In genomic region chr9:41586291-41586690, GRCm38 (mm10) we compare ENCODE assay signal across 10 mouse cellular contexts.
DNase-seq lines count a peak whose midpoint lies in the region; ATAC-seq and TF ChIP-seq lines count a peak whose summit lies in the region.
"Had no signal": no experiment of that assay in that cellular context is flagged by ENCODE, and none has a peak within 500 bp of the region (broad histone marks: within the 10 kb centered on the region; RNA-seq: fewer than 3 reads in every experiment).

No protein-coding gene starts in this region.

- no peak for ATAC-seq in intestine, embryonic 15.5 days
- no peak for ATAC-seq in intestine, embryonic 16.5 days
- peak; percentile 83 for ATAC-seq in forebrain, postnatal 0 days
- ATAC-seq in midbrain, embryonic 16.5 days, result peak; percentile 74

- 0 out of 2 replicates have a peak, but pooled peaks cover 3% of the 10 kb centered on the region for H3K4me1 ChIP-seq in intestine, embryonic 15.5 days (replicated peaks)
- H3K4me1 ChIP-seq in intestine, embryonic 16.5 days (ENCODE audit: control insufficient read depth, insufficient read depth, low read length), result peaks cover 3% of the 10 kb centered on the region
- peaks cover 26% of the 10 kb centered on the region for H3K4me1 ChIP-seq in forebrain, postnatal 0 days (ENCODE audit: insufficient read depth)
- peaks cover 30% of the 10 kb centered on the region for H3K4me1 ChIP-seq in midbrain, embryonic 16.5 days (ENCODE audit: control insufficient read depth, insufficient read depth, low read length)

- TF ChIP-seq CTCF in forebrain, postnatal 0 days (IDR thresholded peaks at IDR 0.05; ENCODE audit: low read depth), result no peak

- peak; percentile 32 for DNase-seq in adipocyte (ENCODE audit: low spot score)
- DNase-seq in forebrain, postnatal 0 days, result peak; percentile 87
- no peak for DNase-seq in left cerebral cortex, postnatal 25 days (ENCODE audit: low spot score in 2 of 2)
- no peak for DNase-seq in liver
- DNase-seq in yolk sac, embryonic 10.5 days (ENCODE audit: low spot score), result no peak
- DNase-seq: layer of hippocampus, postnatal 36 days had no signal

- no peak overlapping the region for H3K4me3 ChIP-seq in intestine, embryonic 15.5 days (replicated peaks)
- H3K4me3 ChIP-seq in intestine, embryonic 16.5 days (ENCODE audit: low read length), result no peak overlapping the region
- H3K4me3 ChIP-seq in forebrain, postnatal 0 days (ENCODE audit: low read depth, low read length), result peak overlapping the region; percentile 81
- peak overlapping the region; percentile 52 for H3K4me3 ChIP-seq in midbrain, embryonic 16.5 days (ENCODE audit: low read depth, low read length)
- H3K4me3 ChIP-seq: heart, embryonic 12.5 days had no signal

- H3K27ac ChIP-seq in intestine, embryonic 15.5 days, result no peak overlapping the region
- H3K27ac ChIP-seq in intestine, embryonic 16.5 days (ENCODE audit: low read length), result no peak overlapping the region
- peak overlapping the region; percentile 99 for H3K27ac ChIP-seq in forebrain, postnatal 0 days (ENCODE audit: low read depth, low read length)
- H3K27ac ChIP-seq in midbrain, embryonic 16.5 days (ENCODE audit: low read length), result peak overlapping the region; percentile 99

- H3K4me2 ChIP-seq in intestine, embryonic 15.5 days (replicated peaks), result 0 out of 2 replicates have a peak overlapping the region, but pooled peaks have one; percentile 35
- no peak overlapping the region for H3K4me2 ChIP-seq in intestine, embryonic 16.5 days (ENCODE audit: low read depth, low read length)
- H3K4me2 ChIP-seq in forebrain, postnatal 0 days (ENCODE audit: low read depth), result peak overlapping the region; percentile 85
- peak overlapping the region; percentile 96 for H3K4me2 ChIP-seq in midbrain, embryonic 16.5 days (ENCODE audit: low read length)

- H3K36me3 ChIP-seq in intestine, embryonic 15.5 days, result peaks cover 7% of the 10 kb centered on the region; the same call in 1 of the 2 replicates
- H3K36me3 ChIP-seq in intestine, embryonic 16.5 days (ENCODE audit: control insufficient read depth, insufficient read depth, low read length), result no peaks in the 10 kb centered on the region; the same call in 1 of the 2 replicates
- peaks cover 44% of the 10 kb centered on the region for H3K36me3 ChIP-seq in forebrain, postnatal 0 days (ENCODE audit: insufficient read depth)
- H3K36me3 ChIP-seq in midbrain, embryonic 16.5 days (ENCODE audit: control insufficient read depth, insufficient read depth, low read length), result peaks cover 12% of the 10 kb centered on the region

- WGBS in intestine, embryonic 15.5 days, result 81% methylated on average over 7 of the region's 7 CpGs
- WGBS in intestine, embryonic 16.5 days, result 76% methylated on average over 7 of the region's 7 CpGs
- 3% methylated on average over 7 of the region's 7 CpGs for WGBS in forebrain, postnatal 0 days
- WGBS in midbrain, embryonic 16.5 days, result 8% methylated on average over 7 of the region's 7 CpGs

- no peak overlapping the region for H3K9ac ChIP-seq in intestine, embryonic 15.5 days
- no peak overlapping the region for H3K9ac ChIP-seq in intestine, embryonic 16.5 days (ENCODE audit: low read depth, low read length)
- H3K9ac ChIP-seq in forebrain, postnatal 0 days, result peak overlapping the region; percentile 98
- H3K9ac ChIP-seq in midbrain, embryonic 16.5 days (ENCODE audit: low read depth, low read length), result peak overlapping the region; percentile 90
- H3K9ac ChIP-seq: heart, embryonic 12.5 days had no signal

- no peaks in the 10 kb centered on the region for H3K27me3 ChIP-seq in intestine, embryonic 15.5 days (replicated peaks)
- H3K27me3 ChIP-seq in intestine, embryonic 16.5 days (replicated peaks; ENCODE audit: control insufficient read depth, insufficient read depth, low read length), result no peaks in the 10 kb centered on the region
- H3K27me3 ChIP-seq in forebrain, postnatal 0 days (ENCODE audit: insufficient read depth, low read length), result no peaks in the 10 kb centered on the region
- no peaks in the 10 kb centered on the region for H3K27me3 ChIP-seq in midbrain, embryonic 16.5 days (ENCODE audit: control insufficient read depth, insufficient read depth, low read depth, low read length)
- H3K27me3 ChIP-seq: heart, embryonic 12.5 days had no signal

- intact Hi-C loops in left cerebral cortex, postnatal 25 days (cut with DNase I), result no loop called here

- H3K9me3 ChIP-seq in intestine, embryonic 15.5 days, result no peaks in the 10 kb centered on the region
- no peaks in the 10 kb centered on the region for H3K9me3 ChIP-seq in intestine, embryonic 16.5 days (ENCODE audit: control insufficient read depth, low read length)
- no peaks in the 10 kb centered on the region for H3K9me3 ChIP-seq in forebrain, postnatal 0 days (ENCODE audit: low read length)
- no peaks in the 10 kb centered on the region for H3K9me3 ChIP-seq in midbrain, embryonic 16.5 days (replicated peaks; ENCODE audit: control insufficient read depth, low read length, poor library complexity, severe bottlenecking)
- H3K9me3 ChIP-seq: heart, embryonic 12.5 days had no signal

Comparison
In these comparisons a context has a peak if more than half of its experiments do, and no peak if none do; other contexts are left out.
1. ATAC-seq: peak in forebrain, postnatal 0 days (single experiment) and midbrain, embryonic 16.5 days (single experiment); none in intestine, embryonic 15.5 days (single experiment) and intestine, embryonic 16.5 days (single experiment).
2. H3K27ac ChIP-seq: peak in forebrain, postnatal 0 days (single experiment) and midbrain, embryonic 16.5 days (single experiment); none in intestine, embryonic 15.5 days (single experiment) and intestine, embryonic 16.5 days (single experiment).
3. H3K4me3 ChIP-seq: peak in forebrain, postnatal 0 days (single experiment) and midbrain, embryonic 16.5 days (single experiment); none in intestine, embryonic 15.5 days (single experiment) and intestine, embryonic 16.5 days (single experiment).
4. H3K9ac ChIP-seq: peak in forebrain, postnatal 0 days (single experiment) and midbrain, embryonic 16.5 days (single experiment); none in intestine, embryonic 15.5 days (single experiment) and intestine, embryonic 16.5 days (single experiment).
5. DNase-seq: peak in adipocyte (single experiment) and forebrain, postnatal 0 days (single experiment); none in left cerebral cortex, postnatal 25 days (0 of 2), liver (single experiment) and yolk sac, embryonic 10.5 days (single experiment).